Mouse (Mus musculus): Measurements from ENCODE around the gene Dact3. TPM values are rescaled to one million over a fixed set of nuclear protein-coding genes. Genes with fewer than 3 reads are reported as not detected.

Dact3 gene
- total RNA-seq (2021): 100 to 1,000 TPM; 130 to 141 TPM
- long read RNA-seq, experiment 1, transcript Dact3-201 (4 exons, 2,989 nt): major isoform, 257 of 329 reads
- long read RNA-seq, experiment 1, partial matches to known transcripts: 13 of 329 reads
- long read RNA-seq, experiment 1, other reads (novel, unspliced or antisense): 59 of 329 reads
- long read RNA-seq, experiment 2, transcript Dact3-201 (4 exons, 2,989 nt): major isoform, 227 of 283 reads
- long read RNA-seq, experiment 2, partial matches to known transcripts: 46 of 283 reads
- long read RNA-seq, experiment 2, other reads (novel, unspliced or antisense): 10 of 283 reads

GRCm38 (mm10) chr7:16875310-16875325 is at the start of gene Dact3:
Gene Dact3 (plus strand): TSS chr7:16875317.
- intact Hi-C loops (cut with DNase I): loop anchor here (2.0 kb wide), 1 partner anchor 16 kb away; the partner anchor contains the start of gene Gng8
- no peak for DNase-seq (ENCODE audit: low spot score in 2 of 2)

- no peak for DNase-seq (ENCODE audit: low spot score in 2 of 2)
- intact Hi-C loops (cut with DNase I): no loop called here
These were observed 49.3 kb upstream of the Dact3 start for GRCm38 (mm10) chr7:16825785-16826184.

- DNase-seq (ENCODE audit: low spot score in 2 of 2): no peak
- intact Hi-C loops (cut with DNase I): no loop called here
These were observed 48.5 kb upstream of the Dact3 start for GRCm38 (mm10) chr7:16826571-16826970.

- intact Hi-C loops (cut with DNase I): no loop called here
- no peak for DNase-seq (ENCODE audit: low spot score in 2 of 2)
These were observed 47.8 kb upstream of the Dact3 start for GRCm38 (mm10) chr7:16827274-16827673.

GRCm38 (mm10) chr7:16830449-16830848 is 44.7 kb upstream of the Dact3 start:
- DNase-seq (ENCODE audit: low spot score in 2 of 2): no peak
- intact Hi-C loops (cut with DNase I): no loop called here

GRCm38 (mm10) chr7:16837916-16838803 is 37.0 kb upstream of the Dact3 start:
- intact Hi-C loops (cut with DNase I): no loop called here

GRCm38 (mm10) chr7:16838804-16839426 is 36.2 kb upstream of the Dact3 start:
- intact Hi-C loops (cut with DNase I): no loop called here
- DNase-seq (ENCODE audit: low spot score in 2 of 2): no peak

More at GRCm38 (mm10) chr7:16837916-16838803, 37.0 kb upstream of the Dact3 start:
- no peak for DNase-seq (ENCODE audit: low spot score in 2 of 2)

- intact Hi-C loops (cut with DNase I): no loop called here
- no peak for DNase-seq (ENCODE audit: low spot score in 2 of 2)
These were observed 35.5 kb upstream of the Dact3 start for GRCm38 (mm10) chr7:16839427-16840108.

- intact Hi-C loops (cut with DNase I): no loop called here
- DNase-seq (ENCODE audit: low spot score in 2 of 2): no peak
These were observed 35.0 kb upstream of the Dact3 start for GRCm38 (mm10) chr7:16840109-16840491.

GRCm38 (mm10) chr7:16841078-16841477 is 34.0 kb upstream of the Dact3 start:
- DNase-seq (ENCODE audit: low spot score in 2 of 2): no peak
- intact Hi-C loops (cut with DNase I): no loop called here

GRCm38 (mm10) chr7:16841561-16842560 is 33.3 kb upstream of the Dact3 start:
- DNase-seq (ENCODE audit: low spot score in 2 of 2): no peak
- intact Hi-C loops (cut with DNase I): no loop called here

- intact Hi-C loops (cut with DNase I): no loop called here
- DNase-seq (ENCODE audit: low spot score in 2 of 2): peak; percentile 80 to 89
These were observed 32.5 kb upstream of the Dact3 start, which contains the start of gene Prkd2 for GRCm38 (mm10) chr7:16842645-16843063. Gene Prkd2 (plus strand): TSS chr7:16842902.

- DNase-seq (ENCODE audit: low spot score in 2 of 2): no peak
- intact Hi-C loops (cut with DNase I): no loop called here
These were observed 31.5 kb upstream of the Dact3 start for GRCm38 (mm10) chr7:16843441-16844171.

- DNase-seq (ENCODE audit: low spot score in 2 of 2): no peak
- intact Hi-C loops (cut with DNase I): loop anchor here (5.0 kb wide), 1 partner anchor 32 kb away; no protein-coding TSS in a partner anchor
These were observed 30.4 kb upstream of the Dact3 start for GRCm38 (mm10) chr7:16844696-16845071.

- no peak for DNase-seq (ENCODE audit: low spot score in 2 of 2)
- intact Hi-C loops (cut with DNase I): loop anchor here (5.0 kb wide), 1 partner anchor 33 kb away; no protein-coding TSS in a partner anchor
These were observed 29.9 kb upstream of the Dact3 start for GRCm38 (mm10) chr7:16845072-16845819.

- intact Hi-C loops (cut with DNase I): loop anchor here (5.0 kb wide), 1 partner anchor 33 kb away; no protein-coding TSS in a partner anchor
- no peak for DNase-seq (ENCODE audit: low spot score in 2 of 2)
These were observed 29.3 kb upstream of the Dact3 start for GRCm38 (mm10) chr7:16845820-16846167.

- no peak for DNase-seq (ENCODE audit: low spot score in 2 of 2)
- intact Hi-C loops (cut with DNase I): loop anchor here (5.0 kb wide), 1 partner anchor 34 kb away; no protein-coding TSS in a partner anchor
These were observed 28.3 kb upstream of the Dact3 start for GRCm38 (mm10) chr7:16846775-16847174.
